Mouse (Mus musculus): Measurements from ENCODE around the gene Fzd7. TPM values are rescaled to one million over a fixed set of nuclear protein-coding genes. Genes with fewer than 3 reads are reported as not detected.

Fzd7 gene
- polyA plus RNA-seq, 1 experiment from 2014 or later = 1.0 TPM

DNA sequence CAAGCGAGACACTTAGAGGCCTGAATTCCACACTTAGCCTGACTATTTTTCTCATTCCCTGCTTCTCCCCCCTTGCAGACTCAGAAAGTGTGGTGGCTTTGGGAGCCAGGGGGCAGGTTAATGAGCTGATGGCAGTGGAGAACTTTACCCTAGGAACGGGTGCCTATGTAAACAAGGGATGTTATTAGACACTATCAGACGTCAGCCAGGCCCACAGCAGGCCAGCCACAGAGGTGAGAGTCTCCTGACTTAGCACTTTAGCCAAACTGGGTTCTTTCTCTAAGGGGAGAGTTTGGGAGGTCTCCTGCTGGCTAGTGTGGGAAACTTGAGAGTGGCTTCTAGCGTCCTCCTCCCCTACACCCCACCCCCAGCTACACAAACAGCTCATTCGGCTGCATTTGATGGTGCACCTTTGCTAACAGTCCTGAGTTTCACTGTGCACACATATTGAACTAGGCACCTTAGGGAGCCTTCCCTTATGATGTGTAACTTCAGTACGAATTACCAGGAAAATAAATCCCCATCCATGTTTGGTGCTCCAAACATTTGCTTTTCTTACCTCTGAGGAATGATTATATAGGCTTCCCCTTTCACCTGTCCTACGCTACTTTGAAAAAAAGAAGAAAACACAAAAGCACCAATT, 21.6 kb downstream of the Fzd7 start:
- H3K27me3 ChIP-seq (ENCODE audit: control insufficient read depth, insufficient read depth, low read depth, low read length) = no peaks in the 10 kb centered on the region
- H3K4me3 ChIP-seq (ENCODE audit: low read depth, low read length) = no peak overlapping the region
- 42% methylated on average over 7 of the region's 7 CpGs for WGBS (ENCODE audit: insufficient replicate concordance)
- no peaks in the 10 kb centered on the region for H3K36me3 ChIP-seq (ENCODE audit: control insufficient read depth, insufficient read depth)
- H3K27ac ChIP-seq (ENCODE audit: low read length) = peak overlapping the region; percentile 33; the same call in 1 of the 2 replicates
- H3K4me2 ChIP-seq (ENCODE audit: low read depth, low read length) = no peak overlapping the region
- H3K9ac ChIP-seq (ENCODE audit: low read depth, low read length) = no peak overlapping the region
- peak; percentile 77 for ATAC-seq (ENCODE audit: low read depth)
- peaks cover 9% of the 10 kb centered on the region for H3K4me1 ChIP-seq (ENCODE audit: control insufficient read depth, low read depth, low read length)
- no peaks in the 10 kb centered on the region for H3K9me3 ChIP-seq (replicated peaks; ENCODE audit: control insufficient read depth, low read length)

DNA sequence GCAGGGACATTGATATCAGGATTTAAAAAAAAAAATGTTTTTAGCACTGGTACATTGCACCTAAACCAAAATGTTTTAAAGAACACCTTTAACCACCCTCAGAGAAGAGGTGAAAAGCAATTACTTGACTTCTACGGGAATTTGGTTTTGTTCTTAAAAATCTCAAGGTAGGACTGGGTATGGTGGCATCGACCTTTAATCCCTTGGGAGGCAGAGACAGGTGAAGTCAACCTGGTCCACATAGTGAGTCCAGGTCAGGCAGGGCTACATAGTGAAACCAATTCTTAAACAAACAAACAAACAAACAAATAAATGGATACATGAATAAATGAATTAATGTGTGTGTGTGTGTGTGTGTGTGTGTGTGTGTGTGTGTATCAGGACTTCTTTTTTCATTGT, 22.1 kb downstream of the Fzd7 start:
- Histone ChIP-seq H3K27ac (ENCODE audit: low read length) (no peak overlapping the region), H3K4me2 (ENCODE audit: low read depth, low read length) (no peak overlapping the region), H3K9me3 (replicated peaks; ENCODE audit: control insufficient read depth, low read length) (no peaks in the 10 kb centered on the region), H3K4me1 (ENCODE audit: control insufficient read depth, low read depth, low read length) (peaks cover 4% of the 10 kb centered on the region; the same call in 1 of the 2 replicates), H3K27me3 (ENCODE audit: control insufficient read depth, insufficient read depth, low read depth, low read length) (no peaks in the 10 kb centered on the region), H3K9ac (ENCODE audit: low read depth, low read length) (no peak overlapping the region), H3K4me3 (ENCODE audit: low read depth, low read length) (no peak overlapping the region), H3K36me3 (ENCODE audit: control insufficient read depth, insufficient read depth) (no peaks in the 10 kb centered on the region)
- no peak for ATAC-seq (ENCODE audit: low read depth)
- WGBS (ENCODE audit: insufficient replicate concordance) = 75% methylated on average over 2 of the region's 2 CpGs

DNA sequence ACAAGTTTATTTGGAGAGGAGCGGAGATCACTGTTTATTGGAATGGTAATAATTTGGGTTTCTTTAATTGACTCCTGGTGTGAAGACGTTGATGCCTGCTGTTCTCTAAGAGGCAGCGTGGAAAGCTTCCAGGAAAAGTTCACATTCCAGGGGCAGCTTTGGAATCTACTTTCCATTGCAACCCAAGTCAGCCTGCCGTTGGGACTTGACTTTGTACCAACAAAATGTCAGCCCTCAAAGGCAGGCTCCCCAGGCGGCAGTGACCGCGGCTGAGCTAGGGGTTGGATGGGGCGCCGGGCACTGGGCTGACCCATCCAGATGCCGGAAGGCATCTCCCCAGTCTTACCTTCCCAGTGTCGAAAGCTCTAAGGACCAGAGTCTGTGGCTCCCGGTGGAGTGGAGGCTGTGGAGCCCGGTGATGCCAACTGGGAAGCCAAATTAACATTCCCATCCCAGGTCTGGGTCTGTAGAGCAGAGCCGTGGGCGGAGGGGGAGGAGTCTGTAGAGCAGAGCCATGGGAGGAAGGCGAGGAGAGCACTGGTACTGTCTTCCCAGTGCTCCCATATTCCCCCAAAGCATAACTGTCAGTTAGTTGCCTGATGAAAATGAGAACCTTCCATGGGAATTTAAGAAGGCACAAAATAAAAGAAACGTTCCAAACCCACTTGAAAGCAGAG, 26.4 kb downstream of the Fzd7 start:
- ATAC-seq (ENCODE audit: low read depth) = no peak
- H3K9me3 ChIP-seq (replicated peaks; ENCODE audit: control insufficient read depth, low read length) = no peaks in the 10 kb centered on the region
- no peak overlapping the region for H3K9ac ChIP-seq (ENCODE audit: low read depth, low read length)
- WGBS (ENCODE audit: insufficient replicate concordance) = 46% methylated on average over 17 of the region's 17 CpGs
- no peaks in the 10 kb centered on the region; the same call in 1 of the 2 replicates for H3K4me1 ChIP-seq (ENCODE audit: control insufficient read depth, low read depth, low read length)
- no peaks in the 10 kb centered on the region; the same call in 1 of the 2 replicates for H3K27me3 ChIP-seq (ENCODE audit: control insufficient read depth, insufficient read depth, low read depth, low read length)
- no peaks in the 10 kb centered on the region for H3K36me3 ChIP-seq (ENCODE audit: control insufficient read depth, insufficient read depth)
- no peak overlapping the region for H3K4me3 ChIP-seq (ENCODE audit: low read depth, low read length)
- no peak overlapping the region for H3K4me2 ChIP-seq (ENCODE audit: low read depth, low read length)
- H3K27ac ChIP-seq (ENCODE audit: low read length) = no peak overlapping the region

DNA sequence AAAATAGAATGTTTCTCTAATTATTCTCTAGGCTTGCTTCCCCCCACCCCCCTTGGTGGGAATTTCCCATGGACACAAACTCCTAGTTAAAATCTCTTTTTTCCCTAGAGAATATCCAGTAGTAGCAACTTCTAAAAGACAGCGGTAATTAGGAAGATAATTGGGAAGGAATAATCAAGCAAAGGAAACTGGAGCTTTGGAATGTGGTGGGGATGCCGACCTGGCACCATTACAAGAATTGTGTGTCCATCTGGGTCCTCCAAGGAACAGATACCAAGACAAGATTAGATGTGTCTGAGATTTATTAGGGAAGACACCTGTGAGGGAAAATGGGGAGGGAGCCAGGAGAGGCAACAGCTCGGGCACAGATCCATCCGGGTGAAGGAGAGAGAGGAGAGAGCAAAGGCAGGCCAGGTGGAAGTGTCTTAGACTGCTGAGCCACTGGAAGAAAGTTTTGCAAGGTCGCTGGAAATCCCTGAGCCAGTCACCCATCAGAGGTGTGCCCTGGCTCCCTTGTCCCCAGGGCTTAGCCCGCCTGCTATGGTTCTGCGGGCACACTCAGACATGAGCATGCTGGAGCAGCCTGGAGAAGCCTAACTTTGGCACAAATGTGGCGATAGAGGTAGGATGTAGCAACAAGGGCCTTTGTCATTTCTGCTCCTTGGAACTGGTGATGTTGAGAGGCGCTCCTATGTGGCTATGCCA, 29.5 kb downstream of the Fzd7 start:
- ATAC-seq (ENCODE audit: low read depth) = no peak
- no peaks in the 10 kb centered on the region for H3K4me1 ChIP-seq (ENCODE audit: control insufficient read depth, low read depth, low read length)
- H3K4me2 ChIP-seq (ENCODE audit: low read depth, low read length) = no peak overlapping the region
- no peak overlapping the region for H3K27ac ChIP-seq (ENCODE audit: low read length)
- H3K36me3 ChIP-seq (ENCODE audit: control insufficient read depth, insufficient read depth) = no peaks in the 10 kb centered on the region
- 54% methylated on average over 9 of the region's 9 CpGs for WGBS (ENCODE audit: insufficient replicate concordance)
- H3K4me3 ChIP-seq (ENCODE audit: low read depth, low read length) = no peak overlapping the region
- no peaks in the 10 kb centered on the region; the same call in 1 of the 2 replicates for H3K27me3 ChIP-seq (ENCODE audit: control insufficient read depth, insufficient read depth, low read depth, low read length)
- H3K9ac ChIP-seq (ENCODE audit: low read depth, low read length) = no peak overlapping the region
- H3K9me3 ChIP-seq (replicated peaks; ENCODE audit: control insufficient read depth, low read length) = no peaks in the 10 kb centered on the region

DNA sequence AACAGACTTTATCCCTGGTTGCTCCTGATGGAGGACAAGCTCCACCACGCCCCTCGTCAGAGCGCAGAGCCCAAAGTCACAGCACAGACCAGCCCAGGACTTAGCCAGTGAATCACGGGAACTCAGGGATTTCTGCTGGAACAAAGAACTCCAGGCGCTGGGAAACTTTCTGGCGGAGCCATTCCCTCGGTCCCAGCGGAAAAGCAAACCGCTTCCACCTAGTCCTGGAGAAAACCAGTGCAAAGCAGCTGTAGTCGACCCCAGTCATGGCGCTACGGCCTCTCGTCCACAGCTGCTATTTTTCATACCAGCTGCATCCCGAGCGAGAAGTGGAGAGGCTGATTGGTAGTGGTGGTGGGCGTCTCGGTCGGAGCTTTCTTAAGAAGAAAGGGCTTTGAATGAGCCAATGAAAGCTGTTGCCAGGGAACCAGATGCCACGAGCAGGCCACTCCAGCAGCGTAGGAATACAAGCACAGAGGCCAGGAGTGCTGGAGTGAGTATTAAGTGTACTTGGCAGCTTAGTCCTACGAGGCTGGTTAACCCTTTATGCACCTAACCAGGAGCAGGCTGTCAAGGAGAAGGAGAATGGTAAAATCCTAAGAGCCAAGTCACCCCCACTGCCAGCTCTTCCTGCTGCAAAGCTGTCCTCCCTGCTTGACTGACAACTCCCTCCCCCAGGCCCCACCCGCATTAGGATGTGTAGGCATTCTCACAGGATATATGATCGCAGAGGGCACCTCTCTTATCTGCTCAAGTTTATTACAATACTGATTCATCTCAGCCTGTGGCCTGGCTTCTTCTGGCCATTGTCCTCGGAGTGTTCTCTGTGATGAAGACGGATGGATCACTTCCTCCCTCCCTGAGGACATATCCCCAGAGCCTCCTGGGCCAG, 34.0 kb downstream of the Fzd7 start, which contains the start of gene Gm973:
Gm973 (plus strand) TSS at position 239 of the 892 bp plus-strand sequence.
- no peak within 1 kb of the TSS for H3K4me3 ChIP-seq (ENCODE audit: low read depth, low read length)
- WGBS (ENCODE audit: insufficient replicate concordance) = 15% methylated on average over 25 of the region's 25 CpGs
- no peak within 1 kb of the TSS for H3K27ac ChIP-seq (ENCODE audit: low read length)
- no peaks in the 10 kb centered on the region for H3K4me1 ChIP-seq (ENCODE audit: control insufficient read depth, low read depth, low read length)
- H3K36me3 ChIP-seq (ENCODE audit: control insufficient read depth, insufficient read depth) = no peaks in the 10 kb centered on the region
- peak within 1 kb of the TSS; percentile 41 for H3K4me2 ChIP-seq (ENCODE audit: low read depth, low read length)
- no peaks in the 10 kb centered on the region for H3K9me3 ChIP-seq (replicated peaks; ENCODE audit: control insufficient read depth, low read length)
- H3K27me3 ChIP-seq (ENCODE audit: control insufficient read depth, insufficient read depth, low read depth, low read length) = no peaks in the 10 kb centered on the region; the same call in 1 of the 2 replicates
- ATAC-seq (ENCODE audit: low read depth) = no peak
- no peak within 1 kb of the TSS for H3K9ac ChIP-seq (ENCODE audit: low read depth, low read length)

DNA sequence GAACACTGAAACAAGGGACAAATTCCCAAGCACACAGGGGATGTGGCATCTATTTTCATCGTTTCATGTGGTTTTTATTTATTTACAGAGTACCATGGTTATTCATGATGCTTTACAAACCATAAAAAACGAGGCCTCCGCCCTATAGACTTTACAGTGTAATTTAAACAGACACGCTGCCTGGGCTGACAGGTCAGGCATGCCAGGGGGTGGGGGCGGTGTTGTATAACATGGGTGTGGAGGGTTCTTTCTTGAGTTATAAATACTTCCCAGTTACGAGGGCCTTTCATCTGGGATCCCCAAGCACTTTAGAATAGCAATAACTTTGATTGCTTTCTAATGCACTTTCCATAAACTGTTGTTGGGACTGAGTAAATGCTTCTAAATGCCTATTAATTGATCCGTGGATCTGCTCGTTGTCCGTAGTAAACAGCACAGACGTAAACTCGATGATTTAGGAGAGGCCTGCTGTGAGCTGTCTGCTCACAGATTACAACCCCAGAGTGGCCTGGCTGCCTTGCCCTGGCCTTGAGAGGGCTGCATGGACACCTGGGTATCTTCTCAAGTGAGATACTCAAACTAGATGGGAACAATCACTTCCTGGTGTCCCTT, 38.1 kb downstream of the Fzd7 start:
- Histone ChIP-seq H3K36me3 (ENCODE audit: control insufficient read depth, insufficient read depth) (no peaks in the 10 kb centered on the region), H3K27ac (ENCODE audit: low read length) (no peak overlapping the region), H3K4me3 (ENCODE audit: low read depth, low read length) (no peak overlapping the region), H3K9me3 (replicated peaks; ENCODE audit: control insufficient read depth, low read length) (no peaks in the 10 kb centered on the region), H3K9ac (ENCODE audit: low read depth, low read length) (no peak overlapping the region), H3K4me1 (ENCODE audit: control insufficient read depth, low read depth, low read length) (no peaks in the 10 kb centered on the region), H3K27me3 (ENCODE audit: control insufficient read depth, insufficient read depth, low read depth, low read length) (no peaks in the 10 kb centered on the region; the same call in 1 of the 2 replicates), H3K4me2 (ENCODE audit: low read depth, low read length) (no peak overlapping the region)
- WGBS (ENCODE audit: insufficient replicate concordance) = 46% methylated on average over 11 of the region's 11 CpGs
- ATAC-seq (ENCODE audit: low read depth) = no peak

DNA sequence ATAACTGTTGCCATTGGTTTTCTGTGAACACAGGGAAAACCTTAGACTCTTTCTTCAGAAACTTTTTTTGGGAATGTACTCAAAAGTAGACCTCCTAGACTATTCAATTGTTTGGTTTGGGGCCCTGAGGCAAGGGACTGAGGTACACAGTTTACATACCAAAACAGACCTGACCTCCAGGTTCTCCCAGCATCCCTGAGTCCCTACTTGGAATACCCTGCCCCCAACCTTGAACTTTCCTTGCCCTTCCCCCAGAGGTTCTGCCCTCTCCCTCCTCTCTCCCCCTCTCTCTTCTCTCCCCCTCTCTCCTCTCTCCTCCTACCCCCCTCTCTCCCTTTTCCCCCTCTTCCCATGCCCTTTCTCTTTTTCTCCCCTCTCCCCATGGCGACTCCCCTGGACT, 40.2 kb downstream of the Fzd7 start:
- Histone ChIP-seq H3K27me3 (ENCODE audit: control insufficient read depth, insufficient read depth, low read depth, low read length) (no peaks in the 10 kb centered on the region), H3K4me3 (ENCODE audit: low read depth, low read length) (no peak overlapping the region), H3K27ac (ENCODE audit: low read length) (no peak overlapping the region), H3K9me3 (replicated peaks; ENCODE audit: control insufficient read depth, low read length) (no peaks in the 10 kb centered on the region), H3K4me1 (ENCODE audit: control insufficient read depth, low read depth, low read length) (no peaks in the 10 kb centered on the region), H3K4me2 (ENCODE audit: low read depth, low read length) (no peak overlapping the region), H3K36me3 (ENCODE audit: control insufficient read depth, insufficient read depth) (no peaks in the 10 kb centered on the region), H3K9ac (ENCODE audit: low read depth, low read length) (no peak overlapping the region)
- 50% methylated on average over 1 of the region's 1 CpGs for WGBS (ENCODE audit: insufficient replicate concordance)
- no peak for ATAC-seq (ENCODE audit: low read depth)

DNA sequence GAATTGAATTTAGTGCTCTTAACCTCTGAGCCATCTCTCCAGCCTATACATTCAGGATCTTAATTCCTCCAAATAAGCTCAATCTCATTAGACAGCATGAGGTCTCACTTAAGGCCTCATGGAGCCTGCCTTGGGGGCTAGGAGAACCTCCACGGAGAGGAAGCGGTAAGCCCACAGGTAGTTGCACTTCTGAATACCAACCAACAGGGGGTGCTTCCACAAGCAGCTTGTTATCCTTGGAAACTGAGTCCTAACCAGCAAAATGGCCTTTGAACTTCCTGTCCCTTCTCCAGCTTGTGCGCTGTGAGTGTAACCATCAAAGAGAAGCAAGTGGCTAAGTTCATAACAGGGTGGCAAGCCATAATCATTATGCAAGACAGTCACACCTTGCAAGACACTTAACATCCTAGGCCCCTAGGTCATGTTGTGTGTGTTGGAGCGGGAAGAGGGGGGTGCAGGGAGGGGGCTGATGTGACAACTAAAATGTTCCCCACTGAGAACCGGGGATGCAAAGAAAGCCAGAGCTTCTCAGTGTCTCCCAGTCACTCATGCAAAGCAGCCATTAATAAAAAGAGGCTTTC, 41.2 kb downstream of the Fzd7 start:
- Histone ChIP-seq H3K4me3 (ENCODE audit: low read depth, low read length) (no peak overlapping the region), H3K9me3 (replicated peaks; ENCODE audit: control insufficient read depth, low read length) (no peaks in the 10 kb centered on the region), H3K27me3 (ENCODE audit: control insufficient read depth, insufficient read depth, low read depth, low read length) (no peaks in the 10 kb centered on the region), H3K27ac (ENCODE audit: low read length) (no peak overlapping the region), H3K4me2 (ENCODE audit: low read depth, low read length) (no peak overlapping the region), H3K9ac (ENCODE audit: low read depth, low read length) (no peak overlapping the region), H3K36me3 (ENCODE audit: control insufficient read depth, insufficient read depth) (no peaks in the 10 kb centered on the region), H3K4me1 (ENCODE audit: control insufficient read depth, low read depth, low read length) (no peaks in the 10 kb centered on the region)
- WGBS (ENCODE audit: insufficient replicate concordance) = 54% methylated on average over 5 of the region's 5 CpGs
- ATAC-seq (ENCODE audit: low read depth) = no peak

Data from liver, embryonic 16.5 days (tissue).